Mouse (Mus musculus): ENCODE results near the gene Gm42791. TPM values are rescaled to one million over a fixed set of nuclear protein-coding genes. Genes with fewer than 3 reads are reported as not detected.

Gm42791 gene
- not detected in 2 replicates for polyA plus RNA-seq (2012; rRNA removed)

DNA sequence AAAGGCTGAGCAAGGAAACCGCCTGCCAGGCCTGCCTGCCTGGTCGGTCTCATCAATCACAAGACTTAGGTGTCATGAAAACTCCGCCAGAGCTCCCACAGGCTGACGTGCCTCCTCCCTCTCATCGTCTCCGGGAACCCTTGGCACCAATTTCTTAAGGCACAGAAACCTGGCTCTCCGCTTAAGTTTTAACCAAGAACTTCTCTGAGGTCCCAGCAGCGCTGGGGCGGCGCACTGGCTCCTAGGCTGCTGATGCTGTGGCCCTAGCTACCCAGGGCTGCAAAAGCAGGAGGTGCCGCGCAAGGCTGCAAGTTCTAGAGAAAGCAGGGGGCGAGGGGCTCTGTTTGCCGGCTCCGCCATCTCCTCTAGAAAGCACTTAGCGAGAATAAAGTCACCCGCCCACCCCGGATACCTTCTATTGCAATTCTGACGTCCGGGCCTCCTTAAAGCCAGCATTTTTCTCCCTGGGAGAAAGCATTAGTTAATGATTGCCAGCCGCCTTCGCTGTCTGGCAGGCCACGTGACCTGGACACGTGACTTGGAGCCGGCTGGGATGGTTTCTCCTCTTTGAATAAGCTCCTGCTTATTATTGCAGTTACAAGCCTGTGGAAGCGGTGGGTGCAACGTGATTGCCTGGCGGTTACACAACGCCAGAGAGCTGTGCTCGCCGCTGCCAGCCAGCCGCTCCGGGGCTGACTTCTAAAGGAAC is at the start of gene Gm42791:
Gene Gm42791, minus strand, starts transcription at position 442 of the 709 bp plus-strand sequence.
- WGBS, result 2% methylated on average over 33 of the region's 33 CpGs
- peaks cover 3% of the 10 kb centered on the region; the same call in 1 of the 2 replicates for H3K4me1 ChIP-seq (ENCODE audit: control insufficient read depth, insufficient read depth, insufficient read length, low read length)
- H3K27me3 ChIP-seq (ENCODE audit: control insufficient read depth, insufficient read depth, low read length), result no peaks in the 10 kb centered on the region
- H3K4me3 ChIP-seq (ENCODE audit: low read depth, low read length), result peak within 1 kb of the TSS; percentile 76
- no peak for TF ChIP-seq CTCF (IDR thresholded peaks at IDR 0.05; ENCODE audit: extremely low read depth, insufficient read length, insufficient replicate concordance, low read depth, low read length)
- no peak; the same call in none of the 2 replicates for TF ChIP-seq POLR2A (IDR thresholded peaks at IDR 0.05; ENCODE audit: low read depth, low read length)
- no peaks in the 10 kb centered on the region for H3K36me3 ChIP-seq (ENCODE audit: control insufficient read depth, insufficient read depth, low read length)
- peak within 1 kb of the TSS; percentile 85 for H3K27ac ChIP-seq (ENCODE audit: insufficient read depth, low read depth, low read length)

DNA sequence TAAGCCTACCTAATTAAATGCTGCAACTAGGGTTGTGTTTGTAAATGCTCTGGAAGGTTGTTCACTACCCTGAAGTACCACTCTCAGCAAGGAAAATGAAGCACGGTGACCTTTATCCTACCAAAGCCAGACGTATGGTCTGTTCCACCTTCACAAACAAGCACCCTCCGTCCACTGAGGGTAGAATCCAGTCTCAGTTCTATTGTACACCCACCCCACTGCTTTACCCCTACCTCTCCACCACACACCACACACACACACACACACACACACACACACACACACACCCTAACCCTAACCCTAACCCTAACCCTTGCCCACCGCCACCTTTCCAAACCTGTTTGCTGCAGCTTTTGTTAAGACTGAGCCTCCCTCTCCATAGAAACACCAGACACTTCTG is 49.1 kb upstream of the Gm42791 start:
- no peaks in the 10 kb centered on the region for H3K27me3 ChIP-seq (ENCODE audit: control insufficient read depth, insufficient read depth, low read length)
- WGBS, result 72% methylated on average over 4 of the region's 4 CpGs
- no peaks in the 10 kb centered on the region for H3K4me1 ChIP-seq (ENCODE audit: control insufficient read depth, insufficient read depth, insufficient read length, low read length)
- TF ChIP-seq POLR2A (IDR thresholded peaks at IDR 0.05; ENCODE audit: low read depth, low read length), result no peak
- no peak for TF ChIP-seq CTCF (IDR thresholded peaks at IDR 0.05; ENCODE audit: extremely low read depth, insufficient read length, insufficient replicate concordance, low read depth, low read length)
- peaks cover 7% of the 10 kb centered on the region for H3K36me3 ChIP-seq (ENCODE audit: control insufficient read depth, insufficient read depth, low read length)
- H3K4me3 ChIP-seq (ENCODE audit: low read depth, low read length), result no peak overlapping the region
- no peak overlapping the region for H3K27ac ChIP-seq (ENCODE audit: insufficient read depth, low read depth, low read length)

DNA sequence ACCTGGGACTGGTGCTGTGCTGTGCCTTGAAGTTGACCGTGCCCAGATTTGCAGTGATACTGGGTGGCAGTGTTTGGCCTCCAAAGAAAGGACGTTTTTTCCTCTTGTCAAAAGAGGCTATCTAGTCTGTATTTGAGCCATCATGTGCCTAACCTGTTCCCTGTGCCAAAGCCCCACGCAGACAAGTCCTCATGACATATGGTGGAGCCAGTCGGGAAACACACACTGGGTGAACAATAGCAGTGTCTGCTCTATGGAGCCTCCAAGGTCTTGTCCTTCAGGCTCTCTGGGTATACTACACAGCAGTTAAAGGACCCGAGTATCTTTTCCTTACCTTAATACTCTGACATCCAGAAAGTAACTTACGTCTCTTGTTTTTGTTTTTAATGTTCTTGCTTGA is 48.3 kb upstream of the Gm42791 start:
- no peaks in the 10 kb centered on the region for H3K27me3 ChIP-seq (ENCODE audit: control insufficient read depth, insufficient read depth, low read length)
- no peak overlapping the region for H3K27ac ChIP-seq (ENCODE audit: insufficient read depth, low read depth, low read length)
- TF ChIP-seq CTCF (IDR thresholded peaks at IDR 0.05; ENCODE audit: extremely low read depth, insufficient read length, insufficient replicate concordance, low read depth, low read length) (no peak), POLR2A (IDR thresholded peaks at IDR 0.05; ENCODE audit: low read depth, low read length) (no peak)
- H3K4me3 ChIP-seq (ENCODE audit: low read depth, low read length), result no peak overlapping the region
- H3K36me3 ChIP-seq (ENCODE audit: control insufficient read depth, insufficient read depth, low read length), result peaks cover 7% of the 10 kb centered on the region
- H3K4me1 ChIP-seq (ENCODE audit: control insufficient read depth, insufficient read depth, insufficient read length, low read length), result no peaks in the 10 kb centered on the region
- 85% methylated on average over 6 of the region's 6 CpGs for WGBS

DNA sequence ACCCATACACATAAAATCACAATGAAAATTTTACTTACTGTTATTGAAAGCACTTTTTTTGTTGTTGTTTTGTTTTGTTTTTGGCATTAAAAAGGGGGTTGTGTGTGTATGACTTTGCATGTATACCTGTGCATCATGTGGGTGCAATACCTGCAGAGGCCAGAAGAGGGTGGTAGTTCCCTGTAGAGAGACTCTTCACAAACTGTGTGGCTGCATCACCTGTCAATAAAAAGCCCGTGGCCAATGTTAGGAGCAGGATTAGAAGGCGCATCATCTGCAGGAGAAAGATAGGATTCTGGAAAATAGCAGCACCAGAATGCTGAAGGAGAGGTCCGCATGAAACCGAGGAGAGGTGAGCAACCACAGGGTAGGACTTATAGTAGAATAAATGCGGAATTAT is 44.9 kb upstream of the Gm42791 start:
- Histone ChIP-seq H3K4me3 (ENCODE audit: low read depth, low read length) (no peak overlapping the region), H3K27me3 (ENCODE audit: control insufficient read depth, insufficient read depth, low read length) (no peaks in the 10 kb centered on the region), H3K36me3 (ENCODE audit: control insufficient read depth, insufficient read depth, low read length) (no peaks in the 10 kb centered on the region), H3K27ac (ENCODE audit: insufficient read depth, low read depth, low read length) (no peak overlapping the region), H3K4me1 (ENCODE audit: control insufficient read depth, insufficient read depth, insufficient read length, low read length) (no peaks in the 10 kb centered on the region)
- 91% methylated on average over 5 of the region's 5 CpGs for WGBS
- TF ChIP-seq POLR2A (IDR thresholded peaks at IDR 0.05; ENCODE audit: low read depth, low read length), result no peak
- peak; percentile 40; the same call in 1 of the 2 replicates for TF ChIP-seq CTCF (IDR thresholded peaks at IDR 0.05; ENCODE audit: extremely low read depth, insufficient read length, insufficient replicate concordance, low read depth, low read length)

DNA sequence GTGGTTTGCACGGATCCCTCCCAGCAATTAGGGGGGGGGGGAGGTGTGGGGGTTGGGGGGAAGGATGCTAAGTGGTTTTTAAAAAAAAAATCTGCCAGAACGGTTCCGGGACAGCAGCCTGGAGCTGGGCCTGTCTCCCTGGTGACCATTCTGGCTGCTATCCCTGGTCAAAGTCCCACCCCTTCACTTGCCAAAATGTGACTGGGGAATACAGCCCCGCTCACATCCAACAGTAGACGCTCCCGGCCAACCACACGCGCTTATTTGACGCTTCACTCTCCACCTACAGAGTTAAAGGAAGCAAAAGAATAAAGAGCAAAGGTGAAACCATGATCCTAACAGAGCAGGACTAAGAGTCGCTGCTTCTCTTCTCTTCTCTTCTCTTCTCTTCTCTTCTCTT is 42.8 kb upstream of the Gm42791 start:
- WGBS, result 9% methylated on average over 10 of the region's 10 CpGs
- Histone ChIP-seq H3K27me3 (ENCODE audit: control insufficient read depth, insufficient read depth, low read length) (no peaks in the 10 kb centered on the region), H3K4me1 (ENCODE audit: control insufficient read depth, insufficient read depth, insufficient read length, low read length) (no peaks in the 10 kb centered on the region), H3K27ac (ENCODE audit: insufficient read depth, low read depth, low read length) (no peak overlapping the region), H3K4me3 (ENCODE audit: low read depth, low read length) (no peak overlapping the region), H3K36me3 (ENCODE audit: control insufficient read depth, insufficient read depth, low read length) (no peaks in the 10 kb centered on the region)
- no peak for TF ChIP-seq POLR2A (IDR thresholded peaks at IDR 0.05; ENCODE audit: low read depth, low read length)
- TF ChIP-seq CTCF (IDR thresholded peaks at IDR 0.05; ENCODE audit: extremely low read depth, insufficient read length, insufficient replicate concordance, low read depth, low read length), result no peak

DNA sequence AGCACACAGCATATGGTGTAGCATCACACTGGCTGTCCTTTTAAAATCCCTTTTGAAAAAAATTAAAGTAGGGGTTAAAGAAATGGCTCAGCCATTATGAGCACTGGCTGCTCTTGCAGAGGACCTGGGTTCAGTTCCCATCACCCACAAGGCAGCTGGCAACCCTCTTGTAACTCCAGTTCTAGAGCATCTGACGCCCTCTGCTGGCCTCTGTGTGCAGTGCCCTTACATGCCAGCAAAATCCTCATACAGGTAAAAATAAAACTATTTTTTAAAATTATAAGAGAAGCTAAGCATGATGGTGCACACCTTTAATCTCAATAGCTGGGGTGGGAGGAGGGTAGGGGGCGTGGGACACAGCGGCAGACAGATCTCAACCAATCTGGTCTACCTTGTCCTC is 42.0 kb upstream of the Gm42791 start:
- no peak for TF ChIP-seq CTCF (IDR thresholded peaks at IDR 0.05; ENCODE audit: extremely low read depth, insufficient read length, insufficient replicate concordance, low read depth, low read length)
- TF ChIP-seq POLR2A (IDR thresholded peaks at IDR 0.05; ENCODE audit: low read depth, low read length), result no peak
- H3K27me3 ChIP-seq (ENCODE audit: control insufficient read depth, insufficient read depth, low read length), result no peaks in the 10 kb centered on the region
- H3K4me3 ChIP-seq (ENCODE audit: low read depth, low read length), result no peak overlapping the region
- WGBS, result 97% methylated on average over 3 of the region's 3 CpGs
- no peak overlapping the region for H3K27ac ChIP-seq (ENCODE audit: insufficient read depth, low read depth, low read length)
- H3K4me1 ChIP-seq (ENCODE audit: control insufficient read depth, insufficient read depth, insufficient read length, low read length), result no peaks in the 10 kb centered on the region
- no peaks in the 10 kb centered on the region for H3K36me3 ChIP-seq (ENCODE audit: control insufficient read depth, insufficient read depth, low read length)

DNA sequence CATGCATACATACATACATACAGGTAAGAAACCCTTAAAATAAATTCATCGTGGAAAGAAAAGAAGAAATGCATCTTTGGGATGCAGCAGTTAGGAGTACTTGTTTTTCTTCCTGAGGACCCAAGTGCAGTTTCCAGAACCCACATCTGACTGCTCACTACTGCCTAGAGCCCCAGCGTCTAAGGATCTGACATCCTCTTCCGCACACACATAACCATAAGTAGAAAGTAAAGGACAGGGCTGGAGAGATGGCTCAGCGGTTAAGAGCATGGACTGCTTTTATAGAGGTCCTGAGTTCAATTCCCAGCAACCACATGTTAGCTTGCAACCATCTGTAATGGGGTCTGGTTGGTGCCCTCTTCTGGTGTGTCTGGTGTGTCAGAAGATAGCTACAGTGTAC is 37.5 kb upstream of the Gm42791 start:
- no peak for TF ChIP-seq CTCF (IDR thresholded peaks at IDR 0.05; ENCODE audit: extremely low read depth, insufficient read length, insufficient replicate concordance, low read depth, low read length)
- TF ChIP-seq POLR2A (IDR thresholded peaks at IDR 0.05; ENCODE audit: low read depth, low read length), result no peak
- no peak overlapping the region for H3K4me3 ChIP-seq (ENCODE audit: low read depth, low read length)

More for the DNA sequence above, 37.5 kb upstream of the Gm42791 start:
- H3K4me1 ChIP-seq (ENCODE audit: control insufficient read depth, insufficient read depth, insufficient read length, low read length), result peaks cover 6% of the 10 kb centered on the region; the same call in 1 of the 2 replicates
- H3K36me3 ChIP-seq (ENCODE audit: control insufficient read depth, insufficient read depth, low read length), result no peaks in the 10 kb centered on the region
- no peaks in the 10 kb centered on the region for H3K27me3 ChIP-seq (ENCODE audit: control insufficient read depth, insufficient read depth, low read length)
- 97% methylated on average over 4 of the region's 4 CpGs for WGBS
- no peak overlapping the region for H3K27ac ChIP-seq (ENCODE audit: insufficient read depth, low read depth, low read length)
